Mouse (Mus musculus): ENCODE results near the gene Ndel1. TPM values are rescaled to one million over a fixed set of nuclear protein-coding genes. Genes with fewer than 3 reads are reported as not detected.

Ndel1 gene
- polyA plus RNA-seq (2021): 70.3 TPM

DNA sequence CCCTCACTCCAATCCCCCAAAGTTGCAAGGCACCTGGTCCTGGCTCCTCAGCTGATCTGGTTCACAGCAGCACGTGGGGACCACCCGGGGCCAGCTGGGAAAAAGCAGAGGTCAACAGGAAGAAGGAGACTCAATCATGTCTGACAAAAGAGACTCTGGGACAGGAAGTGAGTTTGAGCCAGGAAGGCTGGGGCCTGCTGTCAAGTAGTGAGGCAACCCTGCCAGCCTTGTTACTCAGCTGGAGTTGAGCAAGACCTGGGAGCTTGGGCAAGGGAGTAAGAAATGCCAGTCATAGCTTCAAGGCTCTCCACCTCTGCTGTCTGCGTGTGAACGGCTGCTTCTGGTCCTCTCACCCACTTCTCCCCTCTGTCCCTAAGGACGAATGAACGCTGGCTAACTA, at the start of gene Ndel1:
Ndel1 (minus strand) TSS at position 111 of the 400 bp plus-strand sequence.
- POLR2A ChIA-PET: interaction anchor here (0.6 to 1.6 kb wide), 3 partner anchors 11 to 43 kb away, joined by 3 to 7 read pairs (median 3); no protein-coding TSS in a partner anchor
- no peak for DNase-seq (ENCODE audit: low read depth, low spot score)
- no peaks in the 10 kb centered on the region for H3K27me3 ChIP-seq
- peak; percentile 65 for ATAC-seq
- CTCF ChIA-PET: interaction anchor here (1.2 to 2.4 kb wide), 5 partner anchors 11 to 64 kb away, joined by 3 to 13 read pairs (median 5); no protein-coding TSS in a partner anchor
- in situ Hi-C loops (cut with MboI; ENCODE audit: low pct_unique_long_range_greater_than_20kb): loop anchor here (10.0 kb wide), 1 partner anchor 297 kb away; no protein-coding TSS in a partner anchor
- no peak for TF ChIP-seq CTCF (IDR thresholded peaks at IDR 0.05)

DNA sequence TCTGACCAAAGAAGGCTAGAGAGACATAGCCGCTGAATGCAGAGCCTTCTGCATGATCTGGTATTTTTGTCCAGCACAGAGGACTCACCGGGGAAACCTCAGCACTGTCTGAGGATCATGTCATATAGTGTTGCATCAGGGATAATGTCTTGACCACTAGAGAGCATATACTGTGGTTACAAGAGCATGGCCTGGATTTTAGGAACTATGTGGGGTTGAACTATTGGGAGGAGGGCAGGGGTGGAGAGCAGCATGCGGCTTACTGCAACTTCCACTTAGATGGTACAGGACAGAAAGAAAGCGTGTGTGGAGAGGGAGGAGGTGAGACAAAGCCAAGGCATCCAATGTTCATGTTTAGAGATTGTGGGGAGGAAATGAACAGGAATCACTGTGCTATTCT, 42.9 kb upstream of the Ndel1 start:
- in situ Hi-C loops (cut with MboI; ENCODE audit: low pct_unique_long_range_greater_than_20kb): no loop called here
- ATAC-seq (no peak), DNase-seq (ENCODE audit: low read depth, low spot score) (no peak)
- peaks cover 5% of the 10 kb centered on the region for H3K27me3 ChIP-seq
- TF ChIP-seq CTCF (IDR thresholded peaks at IDR 0.05): no peak
- POLR2A ChIA-PET: no interaction called here
- CTCF ChIA-PET: no interaction called here

DNA sequence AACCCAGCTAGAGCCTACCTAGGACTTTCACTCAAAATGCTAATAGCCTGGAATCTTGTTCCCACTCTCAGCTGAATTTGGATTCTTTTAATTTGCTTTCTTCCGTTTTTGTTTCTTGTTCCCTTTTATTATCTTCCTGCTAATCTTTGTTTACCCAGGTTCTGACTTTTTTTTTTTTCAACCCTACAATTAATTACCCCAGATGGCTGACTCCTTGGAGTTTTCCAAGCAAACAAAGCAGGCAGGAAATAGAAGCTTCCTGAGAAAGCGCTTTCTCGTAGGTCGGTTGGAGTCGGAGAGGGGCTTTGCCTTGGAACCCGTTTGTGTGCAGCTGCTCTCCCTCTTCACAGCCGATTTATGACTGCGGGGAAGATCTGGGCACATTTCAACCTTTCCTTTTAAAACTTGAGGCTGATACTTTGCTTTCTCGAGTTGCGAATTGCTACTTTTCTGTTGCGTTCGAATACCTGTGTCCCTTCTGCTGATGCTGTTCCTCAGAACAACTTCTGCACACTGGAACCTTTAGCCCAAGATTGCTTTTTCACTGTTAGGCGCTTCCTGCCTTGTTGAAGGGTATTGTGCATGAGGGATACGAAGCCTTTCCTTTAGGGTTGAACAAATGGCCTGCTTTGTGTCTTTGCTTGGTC, 40.0 kb upstream of the Ndel1 start:
- no peak for TF ChIP-seq CTCF (IDR thresholded peaks at IDR 0.05)
- peaks cover 5% of the 10 kb centered on the region for H3K27me3 ChIP-seq
- ChIA-PET CTCF (interaction anchor here (1.0 kb wide), 1 partner anchor 71 kb away, joined by 5 read pairs; no protein-coding TSS in a partner anchor), POLR2A (interaction anchor here (0.6 kb wide), 1 partner anchor 28 kb away, joined by 3 read pairs; no protein-coding TSS in a partner anchor)
- DNase-seq (ENCODE audit: low read depth, low spot score) (no peak), ATAC-seq (no peak)
- in situ Hi-C loops (cut with MboI; ENCODE audit: low pct_unique_long_range_greater_than_20kb): no loop called here

DNA sequence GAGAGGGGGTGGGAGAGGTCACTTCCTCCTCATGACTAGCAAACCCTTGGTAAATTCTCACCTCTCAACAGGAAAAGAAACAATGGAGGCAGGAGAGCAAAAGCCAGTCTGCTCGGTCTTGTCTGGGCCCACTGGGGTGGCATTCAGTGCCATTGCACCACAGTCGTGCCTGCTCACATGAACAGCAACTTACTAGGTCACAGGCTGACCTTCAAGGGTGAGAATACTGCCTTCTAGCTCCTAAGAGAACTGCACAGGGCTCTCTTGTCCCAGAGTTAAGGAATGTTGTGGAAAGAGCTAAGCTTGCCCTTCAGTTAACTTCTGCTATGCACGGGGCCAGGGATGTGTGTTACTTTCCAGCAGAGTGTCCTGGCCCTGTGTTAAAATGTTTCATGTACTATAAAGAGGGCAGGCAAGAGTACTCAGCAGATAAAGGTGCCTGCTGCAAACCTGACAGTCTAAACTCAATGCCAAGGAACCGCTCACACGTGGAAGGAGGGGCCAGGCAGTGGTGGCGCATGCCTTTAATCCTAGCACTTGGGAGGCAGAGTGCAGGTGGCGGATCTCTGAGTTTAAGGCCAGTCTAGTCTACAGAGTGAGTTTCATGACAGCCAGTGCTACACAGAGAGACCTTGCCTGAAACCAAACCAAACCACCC, 37.3 kb upstream of the Ndel1 start:
- ChIA-PET POLR2A (no interaction called here), CTCF (no interaction called here)
- ATAC-seq (no peak), DNase-seq (ENCODE audit: low read depth, low spot score) (no peak)
- TF ChIP-seq CTCF (IDR thresholded peaks at IDR 0.05): no peak
- peaks cover 2% of the 10 kb centered on the region for H3K27me3 ChIP-seq
- in situ Hi-C loops (cut with MboI; ENCODE audit: low pct_unique_long_range_greater_than_20kb): loop anchor here (5.0 kb wide), 1 partner anchor 33 kb away; no protein-coding TSS in a partner anchor

DNA sequence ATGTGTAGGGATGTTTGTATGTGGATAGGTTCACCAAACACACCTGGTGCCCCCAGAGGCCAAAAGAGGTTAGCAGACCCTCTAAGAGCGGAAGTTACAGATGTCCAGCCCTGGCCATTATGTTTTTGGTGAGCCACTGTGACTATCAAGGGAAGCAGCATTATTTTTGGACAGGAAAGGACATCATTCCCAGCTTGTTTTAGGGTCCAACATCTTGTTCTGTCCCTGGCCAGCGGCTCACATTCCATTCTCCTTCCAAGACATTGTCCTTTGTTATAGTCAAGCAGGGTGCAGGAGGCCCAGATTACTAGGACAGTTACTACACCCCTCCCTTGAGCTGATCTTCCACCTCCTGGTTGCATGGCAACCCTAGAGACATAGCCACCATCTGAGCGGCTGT, 35.6 kb upstream of the Ndel1 start:
- ChIA-PET POLR2A (interaction anchor here (2.0 kb wide), 1 partner anchor 75 kb away, joined by 6 read pairs; no protein-coding TSS in a partner anchor), CTCF (no interaction called here)
- no peaks in the 10 kb centered on the region for H3K27me3 ChIP-seq
- in situ Hi-C loops (cut with MboI; ENCODE audit: low pct_unique_long_range_greater_than_20kb): loop anchor here (5.0 kb wide), 1 partner anchor 35 kb away; no protein-coding TSS in a partner anchor
- DNase-seq (ENCODE audit: low read depth, low spot score): no peak
- TF ChIP-seq CTCF (IDR thresholded peaks at IDR 0.05): no peak
- ATAC-seq: no peak

DNA sequence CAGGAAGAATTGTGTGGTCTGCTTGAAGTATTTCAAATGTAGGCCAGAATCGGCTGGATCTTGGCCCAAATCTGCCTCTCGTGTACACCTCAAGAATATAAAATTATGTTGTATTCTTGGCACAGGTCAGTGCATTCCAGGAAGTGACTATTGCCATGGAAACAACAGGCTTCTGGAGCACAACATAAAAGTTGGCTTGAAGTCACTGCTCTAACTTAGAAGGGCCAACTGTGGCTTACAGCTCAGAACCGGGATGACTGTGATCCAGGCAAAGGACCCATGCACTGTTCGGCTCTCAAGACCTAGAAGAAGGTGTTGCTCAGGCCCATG, 34.8 kb upstream of the Ndel1 start:
- DNase-seq (ENCODE audit: low read depth, low spot score) (no peak), ATAC-seq (no peak)
- ChIA-PET POLR2A (interaction anchor here (1.4 to 2.0 kb wide), 2 partner anchors 12 to 76 kb away, joined by 3 to 6 read pairs; no protein-coding TSS in a partner anchor), CTCF (interaction anchor here (4.7 kb wide), 1 partner anchor 74 kb away, joined by 34 read pairs; no protein-coding TSS in a partner anchor)
- in situ Hi-C loops (cut with MboI; ENCODE audit: low pct_unique_long_range_greater_than_20kb): loop anchor here (5.0 kb wide), 1 partner anchor 36 kb away; no protein-coding TSS in a partner anchor
- TF ChIP-seq CTCF (IDR thresholded peaks at IDR 0.05): no peak
- no peaks in the 10 kb centered on the region for H3K27me3 ChIP-seq

DNA sequence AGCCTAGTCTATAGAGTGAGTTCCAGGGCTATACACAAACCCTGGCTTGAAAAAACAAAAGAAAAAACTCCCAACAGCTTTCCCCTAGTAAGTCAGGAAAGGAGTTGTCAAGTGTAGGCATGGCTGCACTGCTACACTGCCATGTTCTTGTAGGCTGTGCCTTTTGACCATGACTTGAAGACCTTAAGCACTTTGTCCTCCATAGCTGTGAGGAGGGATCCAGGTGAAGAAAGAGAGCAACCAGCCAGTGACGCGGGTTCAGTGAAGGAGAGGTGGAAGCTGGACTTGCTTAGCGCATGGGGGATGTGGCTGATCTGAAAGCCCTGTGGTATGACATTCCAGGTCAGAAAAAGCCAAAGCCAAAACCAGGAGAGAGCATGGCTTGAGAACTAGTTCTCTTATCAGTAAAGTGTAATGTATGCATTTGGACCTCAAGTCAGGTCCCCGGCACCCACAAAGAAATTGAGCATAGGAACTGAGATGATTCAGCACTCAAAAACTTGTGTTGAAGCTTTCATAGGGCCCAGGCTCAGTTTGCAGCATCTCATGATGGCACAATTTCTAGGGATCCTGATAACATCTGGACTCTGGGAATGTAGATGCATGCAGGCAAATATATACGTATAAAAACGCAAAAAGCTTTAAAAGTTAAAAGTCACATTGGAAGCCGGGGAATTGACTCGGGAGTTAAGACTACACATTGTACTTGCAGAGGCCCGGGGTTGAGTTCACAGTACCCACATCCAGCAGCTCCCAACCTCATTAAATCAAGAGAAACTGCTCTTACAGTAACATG, 34.2 kb upstream of the Ndel1 start:
- in situ Hi-C loops (cut with MboI; ENCODE audit: low pct_unique_long_range_greater_than_20kb): loop anchor here (5.0 kb wide), 1 partner anchor 36 kb away; no protein-coding TSS in a partner anchor
- TF ChIP-seq CTCF (IDR thresholded peaks at IDR 0.05): no peak
- no peak for ATAC-seq
- ChIA-PET POLR2A (interaction anchor here (1.4 to 2.0 kb wide), 2 partner anchors 12 to 76 kb away, joined by 3 to 6 read pairs; no protein-coding TSS in a partner anchor), CTCF (interaction anchor here (1.1 to 4.7 kb wide), 2 partner anchors 75 to 89 kb away, joined by 3 to 34 read pairs; no protein-coding TSS in a partner anchor)
- DNase-seq (ENCODE audit: low read depth, low spot score): no peak
- H3K27me3 ChIP-seq: no peaks in the 10 kb centered on the region

DNA sequence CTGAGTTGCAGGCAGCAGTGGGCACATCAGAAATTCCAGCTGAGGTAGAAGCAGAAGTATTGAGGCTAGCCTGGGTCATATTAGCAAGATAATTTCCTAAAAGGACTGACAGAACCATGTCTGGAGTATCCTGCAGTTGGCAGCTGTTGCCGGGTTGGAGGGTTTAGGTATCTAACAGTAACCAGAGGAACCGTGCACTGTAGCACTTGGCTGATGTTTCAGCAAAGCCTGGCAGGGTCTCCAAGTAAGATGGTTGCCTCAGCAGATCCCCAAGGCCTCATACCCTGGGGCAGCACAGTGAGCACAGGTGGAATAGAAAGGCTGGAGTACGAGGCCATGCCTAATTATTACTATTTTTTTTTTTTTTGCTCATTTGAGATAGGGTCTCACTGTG, 33.5 kb upstream of the Ndel1 start:
- ATAC-seq: no peak
- CTCF ChIA-PET: interaction anchor here (0.6 to 4.7 kb wide), 13 partner anchors 8 to 125 kb away, joined by 3 to 34 read pairs (median 5); partner anchors contain the start of gene Rangrf

DNA sequence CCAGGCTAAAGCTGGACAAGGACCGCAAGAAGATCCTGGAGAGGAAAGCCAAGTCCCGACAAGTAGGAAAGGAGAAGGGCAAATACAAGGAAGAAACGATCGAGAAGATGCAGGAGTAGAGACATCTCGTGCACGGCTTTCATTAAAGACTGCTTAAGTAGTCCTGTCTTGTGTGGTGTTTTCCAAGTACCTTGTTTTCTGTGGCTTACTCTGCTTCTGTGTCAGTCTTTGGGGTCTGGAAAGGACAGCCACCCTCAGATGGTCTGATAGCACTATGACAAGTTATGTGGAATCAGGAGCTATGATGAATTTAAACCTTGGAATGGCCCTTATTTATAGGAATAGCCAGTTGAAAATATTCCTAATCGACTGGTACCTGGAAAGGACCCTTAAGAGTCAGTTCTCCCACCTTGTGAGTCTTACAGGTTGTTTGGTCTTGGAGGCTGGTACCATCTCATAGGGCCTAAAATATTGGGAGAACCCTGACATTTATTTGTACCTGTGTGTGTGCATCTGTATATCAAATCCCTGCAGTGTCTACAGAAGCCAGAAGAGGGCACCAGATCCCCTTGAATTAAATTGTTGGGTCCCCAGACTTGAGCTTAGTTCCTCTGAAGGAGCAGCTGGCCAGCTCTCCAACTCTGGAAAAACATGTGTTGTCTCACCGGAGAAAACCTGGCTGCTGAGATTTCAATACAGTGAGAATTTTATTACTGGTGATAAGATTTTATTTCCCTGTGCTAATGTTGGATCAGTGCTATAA, 32.9 kb upstream of the Ndel1 start:
- DNase-seq (ENCODE audit: low read depth, low spot score) (peak; percentile 43), ATAC-seq (no peak)
- ChIA-PET POLR2A (no interaction called here), CTCF (interaction anchor here (0.6 to 4.7 kb wide), 13 partner anchors 9 to 125 kb away, joined by 3 to 34 read pairs (median 5); partner anchors contain the start of gene Rangrf)
- in situ Hi-C loops (cut with MboI; ENCODE audit: low pct_unique_long_range_greater_than_20kb): loop anchor here (5.0 kb wide), 2 partner anchors 38 to 68 kb away; no protein-coding TSS in a partner anchor
- peak; percentile 77 for TF ChIP-seq CTCF (IDR thresholded peaks at IDR 0.05)
- no peaks in the 10 kb centered on the region for H3K27me3 ChIP-seq

More for the DNA sequence above, 33.5 kb upstream of the Ndel1 start:
- no peak for TF ChIP-seq CTCF (IDR thresholded peaks at IDR 0.05)
- in situ Hi-C loops (cut with MboI; ENCODE audit: low pct_unique_long_range_greater_than_20kb): loop anchor here (5.0 kb wide), 1 partner anchor 37 kb away; no protein-coding TSS in a partner anchor
- DNase-seq (ENCODE audit: low read depth, low spot score): no peak
- no peaks in the 10 kb centered on the region for H3K27me3 ChIP-seq
- POLR2A ChIA-PET: interaction anchor here (1.4 kb wide), 1 partner anchor 13 kb away, joined by 3 read pairs; no protein-coding TSS in a partner anchor
